Mouse (Mus musculus) T-helper 1 cell (primary cell): Measurements from ENCODE around the gene Snapin.

ENCODE experiments used
- in situ Hi-C: fragments of 300-600 bp; cut with MboI, MseI; formaldehyde crosslinking; loops from one replicate; pipeline ENCODE4 v1.15.1; 2025; ENCODE audit warnings: high pct_unique_total_duplicates

The Snapin gene

DNA sequence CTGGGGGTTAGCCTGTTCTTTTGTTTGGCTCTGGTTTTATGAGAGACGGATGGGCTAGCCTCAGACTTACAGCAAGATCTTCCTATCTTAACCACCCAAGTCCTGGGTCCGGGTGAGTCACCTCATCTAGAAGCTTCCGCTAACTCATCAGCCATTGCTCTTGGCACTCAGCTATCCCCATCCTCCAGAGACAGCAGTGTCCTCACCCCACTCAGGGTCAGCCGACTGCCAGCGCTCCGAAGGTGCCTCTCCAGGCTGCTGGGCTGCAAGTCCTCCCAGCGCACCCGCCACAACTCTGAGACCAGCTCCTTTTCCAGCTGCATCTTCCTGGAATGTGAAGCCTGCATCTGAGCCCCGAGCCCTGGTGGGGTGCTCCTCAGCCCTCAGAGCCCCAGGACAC lies 31.1 kb downstream of the Snapin start:
- in situ Hi-C loops: loop anchor here (5.0 kb wide), 1 partner anchor 42 kb away; no protein-coding TSS in a partner anchor

- in situ Hi-C loops: no loop called here
These were observed 35.9 kb downstream of the Snapin start for GRCm38 (mm10) chr3:90454931-90455330.

DNA sequence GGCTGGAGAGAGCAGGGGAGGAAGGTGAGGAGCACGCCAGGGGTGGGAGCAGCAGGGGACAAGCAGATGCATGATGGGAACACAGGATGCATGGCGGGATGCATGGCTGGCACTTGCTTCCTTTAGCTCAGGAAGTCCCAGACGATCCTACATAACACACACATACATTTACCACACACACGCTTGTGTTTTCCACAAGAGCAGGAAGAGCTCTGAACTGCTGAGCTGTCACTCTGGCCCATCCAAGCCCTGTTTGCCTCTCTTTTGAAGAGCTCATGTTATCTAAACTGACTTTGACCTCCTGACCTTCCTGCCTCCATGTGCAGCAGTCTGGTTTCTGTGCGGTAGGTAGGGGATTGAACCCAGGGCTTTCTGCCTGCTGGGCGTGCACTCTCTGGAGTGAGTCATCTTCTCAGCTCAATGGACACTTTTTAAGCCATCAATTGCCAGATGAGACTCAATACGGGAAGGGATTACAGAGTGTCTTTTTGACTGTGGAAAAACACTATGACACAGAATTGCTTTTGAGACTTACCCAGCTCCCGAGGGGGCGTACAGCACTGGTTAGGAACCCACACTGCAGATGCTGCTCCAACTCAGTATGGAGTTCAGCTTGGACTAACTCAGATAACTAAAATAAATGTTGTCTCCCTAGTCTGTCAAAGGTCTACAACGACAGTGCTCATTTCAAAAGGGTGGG lies 39.3 kb downstream of the Snapin start:
- in situ Hi-C loops: no loop called here

GRCm38 (mm10) chr3:90450874-90451273 lies 40.0 kb downstream of the Snapin start:
- in situ Hi-C loops: no loop called here

- in situ Hi-C loops: no loop called here
These were observed 42.2 kb downstream of the Snapin start for GRCm38 (mm10) chr3:90448626-90449025.

- in situ Hi-C loops: no loop called here
These were observed 43.7 kb downstream of the Snapin start for GRCm38 (mm10) chr3:90447123-90447494.

DNA sequence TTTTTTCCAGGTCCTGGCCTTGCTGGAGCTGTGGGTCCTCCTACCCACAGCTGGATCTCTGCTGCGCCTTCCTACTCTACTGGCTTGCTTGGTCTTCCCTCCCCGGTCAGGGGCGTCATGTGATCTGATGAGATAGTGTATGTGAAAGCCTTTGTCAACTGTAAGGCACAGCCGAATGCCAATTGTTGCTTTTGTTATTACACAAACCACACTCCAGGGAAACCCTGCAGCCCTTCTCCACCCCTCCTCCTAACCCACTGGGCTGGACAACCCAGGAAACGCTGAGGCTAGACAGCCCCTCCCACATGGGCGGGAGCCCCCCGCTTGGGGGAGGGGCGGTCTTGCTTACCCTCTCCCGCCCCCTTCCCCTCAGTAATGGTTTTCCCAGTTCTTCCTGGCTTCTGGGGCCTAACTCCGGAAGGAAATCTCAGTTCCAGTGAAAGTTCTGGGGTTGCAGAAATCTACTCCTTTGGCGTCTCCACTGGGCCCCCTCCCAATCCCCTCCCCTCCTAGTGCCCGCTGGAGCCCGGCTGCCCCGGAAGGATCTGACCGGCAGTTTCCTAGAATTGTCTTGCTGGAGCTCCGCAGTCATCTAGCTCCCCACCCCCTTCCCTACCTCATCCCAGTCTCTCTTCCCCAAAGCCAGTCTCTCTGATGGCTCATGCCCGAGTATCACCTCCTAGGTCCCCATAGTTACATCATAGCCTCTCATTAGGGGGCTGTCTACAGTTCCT lies 44.3 kb downstream of the Snapin start:
- in situ Hi-C loops: no loop called here

DNA sequence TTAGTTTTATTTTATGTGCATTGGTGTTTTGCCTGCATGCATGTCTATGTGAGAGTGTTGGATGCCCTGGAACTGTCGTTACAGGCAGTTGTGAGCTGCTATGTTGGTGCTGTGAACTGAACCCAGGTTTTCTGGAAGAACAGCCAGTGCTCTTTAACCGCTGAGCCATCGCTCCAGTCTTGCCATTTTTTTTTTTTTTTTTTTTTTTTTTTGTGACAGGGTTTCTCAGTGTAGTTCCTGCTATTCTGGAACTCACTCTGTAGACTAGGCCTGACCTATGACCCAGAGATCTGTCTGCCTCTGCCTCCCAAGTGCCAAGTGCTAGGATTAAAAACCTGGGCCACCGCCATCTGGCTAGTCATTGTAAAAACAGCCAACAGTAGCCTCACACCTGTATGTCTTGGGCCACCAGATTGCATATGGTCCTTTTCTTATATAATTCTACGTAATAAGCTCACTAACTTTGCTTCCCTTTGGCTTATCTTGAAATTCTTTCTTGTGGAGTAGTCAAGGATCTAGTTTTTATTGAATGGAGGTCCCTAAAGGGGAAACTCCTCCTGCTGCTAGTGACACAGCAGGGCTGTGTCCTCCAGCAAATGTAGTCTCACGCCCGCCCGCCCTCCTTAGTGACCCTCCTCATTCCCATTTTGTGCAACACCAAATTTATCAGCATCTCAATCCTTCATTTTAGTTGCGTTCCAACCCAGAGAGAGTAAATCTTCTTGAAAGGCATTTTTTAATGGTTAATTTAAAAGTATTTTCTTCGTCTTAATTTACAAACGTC lies 45.2 kb downstream of the Snapin start:
- in situ Hi-C loops: no loop called here

DNA sequence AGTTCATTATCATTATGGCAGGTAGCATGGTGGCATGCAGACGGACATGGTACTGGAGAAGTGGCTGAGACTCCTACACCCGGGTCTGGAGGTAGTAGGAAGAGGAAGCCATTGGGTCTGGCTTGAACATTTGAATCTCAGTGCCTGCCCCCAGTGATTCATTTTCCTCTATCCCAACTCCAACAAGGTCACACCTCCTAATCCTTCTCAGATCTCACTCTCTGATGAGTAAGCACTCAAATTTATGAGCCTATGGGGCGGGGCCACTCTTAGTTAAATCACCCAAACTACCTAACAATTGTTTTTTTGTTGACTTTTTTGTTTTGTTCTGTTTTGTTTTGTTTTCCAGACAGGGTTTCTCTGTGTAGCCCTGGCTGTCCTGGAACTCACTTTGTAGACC lies 46.9 kb downstream of the Snapin start:
- in situ Hi-C loops: no loop called here

DNA sequence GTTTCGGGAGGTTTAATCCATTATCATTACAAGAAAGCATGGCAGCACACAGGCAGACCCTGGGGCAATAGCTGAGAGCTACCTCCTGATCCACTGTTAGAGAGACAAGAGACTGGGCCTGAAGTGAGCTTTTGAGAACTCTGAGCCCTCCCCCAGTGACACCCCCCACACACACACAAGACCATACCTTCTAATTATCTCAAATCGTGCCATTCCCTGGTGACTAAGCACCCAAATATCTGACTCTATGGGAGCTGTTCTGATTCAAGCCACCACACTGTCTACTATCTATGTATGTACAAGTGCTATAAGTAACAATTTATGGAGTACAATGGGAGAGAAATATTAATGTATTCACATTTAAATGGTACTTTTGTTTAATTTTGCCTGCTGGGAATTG lies 50.1 kb downstream of the Snapin start:
- in situ Hi-C loops: no loop called here
